Mouse (Mus musculus) adrenal gland, postnatal 10 days (tissue): ENCODE data around the gene Sat1. TPM values are rescaled to one million over a fixed set of nuclear protein-coding genes. Genes with fewer than 3 reads are reported as not detected.

ENCODE experiments used
- DNase-seq: peaks from one replicate; pipeline ENCODE4 v3.0.0; 2021; ENCODE audit warnings: mixed read lengths
- total RNA-seq, 2 experiments: library from RNA; stranded (reverse); gene quantifications; 2 replicates each; pipeline ENCODE4 v1.2.3; 2021

The Sat1 gene
- total RNA-seq, 2 experiments from 2014 or later: 121 to 129 TPM

GRCm38 (mm10) chrX:155166313-155166712 is 49.9 kb downstream of the Sat1 start:
- no peak for DNase-seq

GRCm38 (mm10) chrX:155163553-155163952 is 52.7 kb downstream of the Sat1 start:
- DNase-seq: no peak

Other genes with a start within 250 kb of the Sat1 start
- not detected for gene Magea8, start 220.6 kb downstream of the Sat1 start, total RNA-seq
- not detected for gene Magea5, start 153.3 kb downstream of the Sat1 start, total RNA-seq
- not detected for gene Magea1, start 126.7 kb downstream of the Sat1 start, total RNA-seq
- not detected for gene Magea2, start 122.8 kb downstream of the Sat1 start, total RNA-seq
- gene Cldn34b2, start 88.0 kb downstream of the Sat1 start, total RNA-seq: not detected
- 10 to 100 TPM; 49.6 to 50.1 TPM for gene Acot9, start 46.0 kb upstream of the Sat1 start, total RNA-seq
- gene Prdx4, start 124.3 kb upstream of the Sat1 start, total RNA-seq: 100 to 1,000 TPM in 1 of 2 experiments, 10 to 100 TPM in 1; 80.1 to 104 TPM